Mouse (Mus musculus) embryo, embryonic 10.5 days (tissue): ENCODE results near the gene Srsx.
"Not testable (repeated sequence)": the region's sequence is repeated elsewhere in the genome, so short reads cannot be mapped to it uniquely, and the experiment has no call there.

Experiments
- DNase-seq: peaks from one replicate; pipeline ENCODE4 v3.0.0-alpha.2; 2015; ENCODE audit warnings: low spot score

The Srsx gene

GRCm38 (mm10) chrX:123222381-123222780 lies at the start of gene Srsx:
Srsx (minus strand) TSS chrX:123222481.
- not testable (repeated sequence) for DNase-seq

- not testable (repeated sequence) for DNase-seq
These were observed 24.5 kb upstream of the Srsx start, which contains the start of gene Gm17577 for GRCm38 (mm10) chrX:123246807-123247206. Gm17577 (minus strand) TSS chrX:123246907.
